Mouse (Mus musculus): ENCODE measurements around the gene Creld2. TPM values are rescaled to one million over a fixed set of nuclear protein-coding genes. Genes with fewer than 3 reads are reported as not detected.
"Not testable (repeated sequence)": the region's sequence is repeated elsewhere in the genome, so short reads cannot be mapped to it uniquely, and the experiment has no call there.

Creld2 gene
- 65.5 and 65.8 TPM in 2 replicates for polyA plus RNA-seq (2014; fragmentation: Nextera tagmentation; extraction: Ambion mirVana)

DNA sequence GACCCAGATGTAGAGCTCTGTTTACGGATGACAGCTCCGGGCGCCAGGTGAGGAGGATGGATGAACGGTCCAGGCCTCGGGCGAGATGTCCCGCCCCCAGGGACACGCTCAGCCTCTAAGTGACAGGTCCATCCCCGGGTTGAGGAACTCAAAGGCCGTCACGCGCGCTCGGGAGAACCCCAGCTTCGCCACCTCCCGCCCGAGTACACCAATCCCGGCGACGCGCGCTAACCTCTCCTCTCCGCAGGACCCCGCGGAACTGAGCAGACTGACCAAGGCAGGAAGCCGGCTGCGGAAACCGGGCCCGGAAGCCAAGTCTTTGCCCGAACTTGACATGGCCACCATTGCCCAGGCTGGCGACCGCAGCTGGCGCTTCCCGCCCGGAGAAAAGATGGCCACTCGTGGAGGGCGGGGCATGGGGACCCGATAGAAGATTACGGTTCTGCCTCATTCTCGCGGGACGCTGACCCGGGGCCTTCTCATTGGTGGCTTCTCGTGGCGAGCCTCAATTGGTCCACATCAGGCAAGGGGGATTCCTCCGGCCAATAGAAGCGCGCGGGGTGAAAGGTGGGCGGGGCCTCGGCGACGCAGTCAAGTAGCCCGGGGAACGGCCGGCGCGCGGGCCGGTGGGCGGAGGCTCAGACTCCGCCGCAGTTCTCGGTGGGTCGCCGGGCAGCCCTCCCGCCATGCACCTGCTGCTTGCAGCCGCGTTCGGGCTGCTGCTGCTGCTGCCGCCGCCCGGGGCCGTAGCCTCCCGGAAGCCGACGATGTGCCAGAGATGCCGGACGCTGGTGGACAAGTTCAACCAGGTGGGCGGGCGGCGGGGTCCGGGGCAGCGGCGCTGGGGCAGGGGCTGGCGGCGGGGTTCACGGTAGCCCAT is at the start of gene Creld2, which contains the start of gene Alg12:
Gene Creld2 (plus strand): TSS at position 621 of the 880 bp plus-strand sequence.
Gene Alg12 (minus strand): TSS at position 293 of the 880 bp plus-strand sequence.
- Histone ChIP-seq H3K4me1 (ENCODE audit: control insufficient read depth, insufficient read depth, low read length) (peaks cover 12% of the 10 kb centered on the region), H3K36me3 (ENCODE audit: control insufficient read depth, insufficient read depth, low read length) (peaks cover 44% of the 10 kb centered on the region), H3K27me3 (replicated peaks; ENCODE audit: control insufficient read depth, insufficient read depth, low read length) (no peaks in the 10 kb centered on the region), H3K27ac (ENCODE audit: low read depth, low read length) (peak within 1 kb of the TSS; percentile 80), H3K4me2 (ENCODE audit: low read length) (peak within 1 kb of the TSS; percentile 86), H3K9me3 (replicated peaks; ENCODE audit: control insufficient read depth, low read length) (no peaks in the 10 kb centered on the region), H3K4me3 (ENCODE audit: low read depth, low read length) (peak within 1 kb of the TSS; percentile 81), H3K9ac (ENCODE audit: low read length) (peak within 1 kb of the TSS; percentile 87)
- WGBS, result under 1% methylated on average over 85 of the region's 88 CpGs
- DNase-seq (ENCODE audit: low spot score) (peak; percentile 100), ATAC-seq (peak; percentile 99)

DNA sequence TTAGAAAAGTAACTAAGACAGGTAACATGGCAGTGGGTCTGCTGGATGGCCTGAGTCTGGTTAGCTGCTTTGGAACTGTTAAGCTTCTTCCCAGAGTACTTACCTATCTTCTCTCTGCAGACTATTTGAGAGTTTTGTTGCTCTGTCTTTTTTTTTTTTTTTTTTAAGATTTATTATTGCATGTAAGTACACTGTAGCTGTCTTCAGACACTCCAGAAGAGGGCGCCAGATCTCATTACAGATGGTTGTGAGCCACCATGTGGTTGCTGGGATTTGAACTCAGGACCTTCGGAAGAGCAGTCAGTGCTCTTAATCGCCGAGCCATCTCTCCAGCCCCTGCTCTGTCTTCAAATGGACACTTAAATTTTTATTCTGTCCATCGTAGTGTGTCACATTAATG is 44.8 kb upstream of the Creld2 start:
- ATAC-seq; H3K4me3 ChIP-seq (ENCODE audit: low read depth, low read length); DNase-seq (ENCODE audit: low spot score); H3K27me3 ChIP-seq (replicated peaks; ENCODE audit: control insufficient read depth, insufficient read depth, low read length); H3K27ac ChIP-seq (ENCODE audit: low read depth, low read length); H3K4me1 ChIP-seq (ENCODE audit: control insufficient read depth, insufficient read depth, low read length); H3K9ac ChIP-seq (ENCODE audit: low read length); H3K4me2 ChIP-seq (ENCODE audit: low read length); H3K9me3 ChIP-seq (replicated peaks; ENCODE audit: control insufficient read depth, low read length): not testable (repeated sequence)
- peaks cover 51% of the 10 kb centered on the region for H3K36me3 ChIP-seq (ENCODE audit: control insufficient read depth, insufficient read depth, low read length)
- WGBS, result 85% methylated on average over 5 of the region's 5 CpGs

- 81% methylated on average over 4 of the region's 4 CpGs for WGBS
These were observed 27.2 kb upstream of the Creld2 start for GRCm38 (mm10) chr15:88792140-88792850.

GRCm38 (mm10) chr15:88794729-88795128 is 24.7 kb upstream of the Creld2 start:
- not testable (repeated sequence) for DNase-seq (ENCODE audit: low spot score); H3K9me3 ChIP-seq (replicated peaks; ENCODE audit: control insufficient read depth, low read length); H3K27me3 ChIP-seq (replicated peaks; ENCODE audit: control insufficient read depth, insufficient read depth, low read length); ATAC-seq; H3K4me2 ChIP-seq (ENCODE audit: low read length); H3K4me1 ChIP-seq (ENCODE audit: control insufficient read depth, insufficient read depth, low read length); H3K4me3 ChIP-seq (ENCODE audit: low read depth, low read length); H3K36me3 ChIP-seq (ENCODE audit: control insufficient read depth, insufficient read depth, low read length); H3K27ac ChIP-seq (ENCODE audit: low read depth, low read length); H3K9ac ChIP-seq (ENCODE audit: low read length)
- 90% methylated on average over 4 of the region's 5 CpGs for WGBS

More at GRCm38 (mm10) chr15:88792140-88792850, 27.2 kb upstream of the Creld2 start:
- H3K27ac ChIP-seq (ENCODE audit: low read depth, low read length), result no peak overlapping the region
- no peaks in the 10 kb centered on the region for H3K9me3 ChIP-seq (replicated peaks; ENCODE audit: control insufficient read depth, low read length)
- H3K9ac ChIP-seq (ENCODE audit: low read length), result no peak overlapping the region
- H3K36me3 ChIP-seq (ENCODE audit: control insufficient read depth, insufficient read depth, low read length), result 0 out of 2 replicates have a peak, but pooled peaks cover 3% of the 10 kb centered on the region
- H3K27me3 ChIP-seq (replicated peaks; ENCODE audit: control insufficient read depth, insufficient read depth, low read length), result no peaks in the 10 kb centered on the region
- H3K4me2 ChIP-seq (ENCODE audit: low read length), result no peak overlapping the region
- H3K4me1 ChIP-seq (ENCODE audit: control insufficient read depth, insufficient read depth, low read length), result no peaks in the 10 kb centered on the region
- no peak for ATAC-seq
- no peak overlapping the region for H3K4me3 ChIP-seq (ENCODE audit: low read depth, low read length)
- no peak for DNase-seq (ENCODE audit: low spot score)

DNA sequence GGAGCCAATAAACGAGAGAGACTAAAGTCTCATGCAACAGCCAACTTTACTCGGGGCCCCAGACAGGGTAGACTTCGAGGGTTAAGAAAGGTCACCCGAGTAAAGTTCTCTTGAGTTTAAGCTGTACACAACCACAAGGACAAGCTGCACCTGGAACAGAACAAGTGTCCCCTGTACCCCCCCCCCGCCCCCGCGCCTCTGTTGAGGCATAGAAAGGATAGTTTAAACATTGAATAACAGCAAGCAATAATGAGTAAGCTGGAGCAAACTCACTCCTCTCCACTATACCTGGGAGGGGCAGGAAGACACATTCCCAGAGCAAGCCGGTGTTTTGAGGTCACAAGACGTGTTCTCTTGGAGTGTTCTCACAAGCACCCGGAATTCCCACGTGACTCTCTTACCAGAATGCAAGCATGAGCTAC is 19.5 kb upstream of the Creld2 start:
- Histone ChIP-seq H3K4me2 (ENCODE audit: low read length) (no peak overlapping the region), H3K27me3 (replicated peaks; ENCODE audit: control insufficient read depth, insufficient read depth, low read length) (no peaks in the 10 kb centered on the region), H3K4me1 (ENCODE audit: control insufficient read depth, insufficient read depth, low read length) (no peaks in the 10 kb centered on the region), H3K36me3 (ENCODE audit: control insufficient read depth, insufficient read depth, low read length) (peaks cover 10% of the 10 kb centered on the region), H3K9ac (ENCODE audit: low read length) (no peak overlapping the region), H3K9me3 (replicated peaks; ENCODE audit: control insufficient read depth, low read length) (no peaks in the 10 kb centered on the region), H3K27ac (ENCODE audit: low read depth, low read length) (no peak overlapping the region), H3K4me3 (ENCODE audit: low read depth, low read length) (no peak overlapping the region)
- no peak for DNase-seq (ENCODE audit: low spot score)
- 85% methylated on average over 11 of the region's 11 CpGs for WGBS
- ATAC-seq, result no peak

DNA sequence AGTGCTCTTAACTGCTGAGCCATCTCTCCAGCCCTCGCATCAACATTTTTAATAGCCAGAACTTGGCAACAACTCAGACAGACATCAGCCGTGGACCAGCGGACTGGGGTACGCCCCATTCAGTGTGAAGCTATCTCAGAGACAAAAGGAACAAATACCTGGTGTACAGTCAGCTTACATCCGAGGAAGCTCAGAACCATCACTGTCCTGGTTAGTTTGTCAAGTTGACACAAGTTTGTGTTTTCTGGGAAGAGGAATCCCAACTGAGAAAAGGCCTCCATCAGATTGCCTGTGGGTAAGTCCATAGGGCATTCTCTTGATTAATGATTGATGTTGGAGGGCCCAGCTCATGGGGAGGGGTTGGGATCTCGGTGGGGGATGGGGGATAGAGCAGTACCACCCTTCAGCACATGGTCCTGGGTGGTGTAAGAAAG is 18.5 kb upstream of the Creld2 start:
- Histone ChIP-seq H3K27ac (ENCODE audit: low read depth, low read length) (no peak overlapping the region), H3K4me2 (ENCODE audit: low read length) (no peak overlapping the region), H3K9me3 (replicated peaks; ENCODE audit: control insufficient read depth, low read length) (no peaks in the 10 kb centered on the region), H3K27me3 (replicated peaks; ENCODE audit: control insufficient read depth, insufficient read depth, low read length) (no peaks in the 10 kb centered on the region), H3K9ac (ENCODE audit: low read length) (no peak overlapping the region), H3K4me1 (ENCODE audit: control insufficient read depth, insufficient read depth, low read length) (no peaks in the 10 kb centered on the region), H3K36me3 (ENCODE audit: control insufficient read depth, insufficient read depth, low read length) (peaks cover 20% of the 10 kb centered on the region), H3K4me3 (ENCODE audit: low read depth, low read length) (no peak overlapping the region)
- ATAC-seq, result no peak
- DNase-seq (ENCODE audit: low spot score), result no peak
- WGBS, result 77% methylated on average over 6 of the region's 6 CpGs

DNA sequence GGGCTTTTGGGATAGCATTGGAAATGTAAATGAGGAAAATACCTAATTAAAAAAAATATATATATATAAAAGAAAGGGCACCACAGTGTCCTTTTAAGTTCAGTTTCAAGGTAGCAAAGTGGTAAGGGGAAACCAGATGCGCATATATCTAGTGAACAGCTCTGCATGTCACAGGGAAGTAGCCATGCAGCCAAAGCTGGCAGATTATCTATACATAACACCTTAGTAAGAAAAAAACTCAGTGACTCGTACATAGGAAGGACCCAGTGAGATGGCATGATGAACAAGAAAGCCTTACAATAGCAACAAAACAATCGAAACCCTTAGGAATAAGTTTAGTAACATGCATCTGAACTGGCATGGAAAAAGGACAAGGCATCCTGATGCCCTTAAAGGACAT is 17.5 kb upstream of the Creld2 start:
- ATAC-seq, result no peak
- no peaks in the 10 kb centered on the region for H3K9me3 ChIP-seq (replicated peaks; ENCODE audit: control insufficient read depth, low read length)
- peaks cover 27% of the 10 kb centered on the region for H3K36me3 ChIP-seq (ENCODE audit: control insufficient read depth, insufficient read depth, low read length)
- no peak overlapping the region for H3K9ac ChIP-seq (ENCODE audit: low read length)
- DNase-seq (ENCODE audit: low spot score), result no peak
- H3K4me2 ChIP-seq (ENCODE audit: low read length), result no peak overlapping the region
- WGBS, result 87% methylated on average over 3 of the region's 3 CpGs
- H3K27ac ChIP-seq (ENCODE audit: low read depth, low read length), result no peak overlapping the region
- no peaks in the 10 kb centered on the region for H3K27me3 ChIP-seq (replicated peaks; ENCODE audit: control insufficient read depth, insufficient read depth, low read length)
- no peaks in the 10 kb centered on the region for H3K4me1 ChIP-seq (ENCODE audit: control insufficient read depth, insufficient read depth, low read length)
- H3K4me3 ChIP-seq (ENCODE audit: low read depth, low read length), result no peak overlapping the region

DNA sequence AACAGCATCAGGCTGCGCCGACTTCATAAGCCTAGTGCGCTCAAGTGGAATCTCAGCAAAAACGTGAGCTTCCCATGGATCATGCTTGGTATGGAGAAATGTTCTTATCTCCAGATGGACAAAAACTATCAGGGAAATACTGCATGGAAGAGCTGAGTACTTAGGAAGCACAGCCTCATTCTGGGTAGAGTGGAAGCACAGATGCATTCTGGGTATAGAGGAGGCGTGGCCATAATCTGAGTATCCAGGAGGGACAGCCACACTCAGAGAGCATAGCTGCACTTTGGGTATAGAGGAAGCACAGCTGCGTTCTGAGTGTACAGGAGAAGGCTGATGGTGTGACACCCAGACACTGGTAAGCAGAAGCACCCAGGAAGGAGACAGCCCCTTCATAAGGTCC is 17.1 kb upstream of the Creld2 start:
- no peaks in the 10 kb centered on the region for H3K27me3 ChIP-seq (replicated peaks; ENCODE audit: control insufficient read depth, insufficient read depth, low read length)
- no peak overlapping the region for H3K4me2 ChIP-seq (ENCODE audit: low read length)
- ATAC-seq (no peak), DNase-seq (ENCODE audit: low spot score) (no peak)
- no peaks in the 10 kb centered on the region for H3K4me1 ChIP-seq (ENCODE audit: control insufficient read depth, insufficient read depth, low read length)
- 87% methylated on average over 6 of the region's 6 CpGs for WGBS
- no peak overlapping the region for H3K9ac ChIP-seq (ENCODE audit: low read length)
- H3K9me3 ChIP-seq (replicated peaks; ENCODE audit: control insufficient read depth, low read length), result no peaks in the 10 kb centered on the region
- no peak overlapping the region for H3K27ac ChIP-seq (ENCODE audit: low read depth, low read length)
- peaks cover 30% of the 10 kb centered on the region for H3K36me3 ChIP-seq (ENCODE audit: control insufficient read depth, insufficient read depth, low read length)
- H3K4me3 ChIP-seq (ENCODE audit: low read depth, low read length), result no peak overlapping the region
